Mouse (Mus musculus): ENCODE results near the gene Bad. TPM values are rescaled to one million over a fixed set of nuclear protein-coding genes. Genes with fewer than 3 reads are reported as not detected.
A peak's percentile ranks its signal among the peaks of the same experiment; 100 is the strongest.

The Bad gene
- polyA plus RNA-seq, 1 experiment from 2014 or later = 70.9 TPM

DNA sequence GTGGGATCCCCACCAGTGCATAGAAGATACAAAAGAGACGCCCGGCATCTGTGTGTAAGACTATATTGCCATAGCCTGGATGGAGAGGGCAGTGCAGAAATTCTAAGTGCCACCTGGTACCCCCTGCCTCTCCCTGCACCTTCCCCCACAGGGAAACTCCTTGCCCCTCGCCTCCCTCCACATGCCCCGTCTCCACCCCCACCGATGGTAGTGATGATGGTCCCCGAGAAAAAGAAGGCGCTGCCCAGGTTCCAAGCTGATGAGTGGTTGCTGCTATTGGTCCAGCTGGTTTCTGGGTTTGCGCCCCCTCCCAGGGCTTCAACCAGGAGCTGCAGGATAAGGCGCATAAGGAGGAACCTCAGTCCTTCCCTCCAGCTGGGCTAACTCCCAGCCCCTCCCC is 13.6 kb upstream of the Bad start:
- ATAC-seq (ENCODE audit: low FRiP score, low TSS enrichment) = no peak
- Histone ChIP-seq H3K4me1 (ENCODE audit: control insufficient read depth, insufficient read depth, low read length) (0 out of 2 replicates have a peak, but pooled peaks cover 3% of the 10 kb centered on the region), H3K36me3 (ENCODE audit: control insufficient read depth, insufficient read depth, low read length) (no peaks in the 10 kb centered on the region), H3K4me2 (replicated peaks; ENCODE audit: low read depth, low read length) (no peak overlapping the region), H3K4me3 (ENCODE audit: low read length) (no peak overlapping the region), H3K27me3 (ENCODE audit: control insufficient read depth, insufficient read depth, low read length) (peaks cover 78% of the 10 kb centered on the region), H3K9ac (ENCODE audit: low read depth, low read length) (no peak overlapping the region), H3K27ac (ENCODE audit: low read depth, low read length) (no peak overlapping the region), H3K9me3 (ENCODE audit: control insufficient read depth, low read length) (peaks cover 4% of the 10 kb centered on the region; the same call in 1 of the 2 replicates)
- WGBS = 15% methylated on average over 9 of the region's 9 CpGs

DNA sequence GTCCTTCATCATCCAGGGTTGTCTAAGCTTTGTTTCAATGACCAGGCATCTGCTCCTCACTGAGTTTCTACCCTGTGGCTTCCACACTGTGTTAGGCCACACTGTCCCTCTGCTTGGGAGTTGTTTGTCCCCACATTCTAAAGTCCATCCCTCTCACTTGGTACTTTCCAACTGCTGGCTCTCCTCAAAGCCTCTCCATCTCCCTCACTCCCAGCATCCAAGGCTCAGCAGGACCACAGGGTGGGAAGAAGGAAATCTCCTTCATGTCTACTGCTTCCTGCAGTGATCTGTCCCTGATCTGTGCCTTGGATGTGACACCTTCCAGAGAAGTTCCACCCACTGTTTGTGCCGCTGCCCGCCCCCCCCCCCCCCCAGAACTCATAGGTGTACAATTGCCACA is 10.7 kb upstream of the Bad start:
- H3K9ac ChIP-seq (ENCODE audit: low read depth, low read length) = no peak overlapping the region
- H3K36me3 ChIP-seq (ENCODE audit: control insufficient read depth, insufficient read depth, low read length) = no peaks in the 10 kb centered on the region
- peaks cover 83% of the 10 kb centered on the region for H3K27me3 ChIP-seq (ENCODE audit: control insufficient read depth, insufficient read depth, low read length)
- WGBS = 0% methylated on average over 2 of the region's 2 CpGs
- peaks cover 3% of the 10 kb centered on the region; the same call in 1 of the 2 replicates for H3K9me3 ChIP-seq (ENCODE audit: control insufficient read depth, low read length)
- H3K27ac ChIP-seq (ENCODE audit: low read depth, low read length) = no peak overlapping the region
- no peak for ATAC-seq (ENCODE audit: low FRiP score, low TSS enrichment)
- no peak overlapping the region for H3K4me3 ChIP-seq (ENCODE audit: low read length)
- H3K4me2 ChIP-seq (replicated peaks; ENCODE audit: low read depth, low read length) = no peak overlapping the region
- H3K4me1 ChIP-seq (ENCODE audit: control insufficient read depth, insufficient read depth, low read length) = peaks cover 10% of the 10 kb centered on the region

DNA sequence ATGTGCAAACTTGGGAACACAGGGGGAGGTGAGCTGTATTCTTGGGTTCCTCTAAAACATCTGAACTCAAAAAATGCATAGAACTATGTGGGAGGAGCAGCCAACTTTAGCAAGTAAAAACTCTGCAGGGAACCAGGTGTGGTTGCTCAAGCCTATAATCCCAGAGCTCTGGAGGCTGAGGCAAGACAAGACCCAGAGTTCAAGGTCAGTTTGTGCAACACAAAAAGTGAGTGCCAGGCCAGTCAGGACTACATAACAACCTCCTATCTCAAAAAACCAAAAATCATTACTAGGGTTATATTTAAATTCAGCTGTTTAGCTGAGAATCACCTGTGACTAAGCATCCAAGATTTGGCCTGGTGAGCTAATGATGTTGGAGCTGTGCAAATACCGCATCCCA is 9.6 kb upstream of the Bad start:
- Histone ChIP-seq H3K4me2 (replicated peaks; ENCODE audit: low read depth, low read length) (no peak overlapping the region), H3K9ac (ENCODE audit: low read depth, low read length) (no peak overlapping the region), H3K36me3 (ENCODE audit: control insufficient read depth, insufficient read depth, low read length) (no peaks in the 10 kb centered on the region), H3K9me3 (ENCODE audit: control insufficient read depth, low read length) (no peaks in the 10 kb centered on the region), H3K27me3 (ENCODE audit: control insufficient read depth, insufficient read depth, low read length) (peaks cover 75% of the 10 kb centered on the region), H3K4me3 (ENCODE audit: low read length) (no peak overlapping the region), H3K27ac (ENCODE audit: low read depth, low read length) (no peak overlapping the region), H3K4me1 (ENCODE audit: control insufficient read depth, insufficient read depth, low read length) (peaks cover 10% of the 10 kb centered on the region)
- WGBS = 58% methylated on average over 1 of the region's 1 CpGs
- no peak for ATAC-seq (ENCODE audit: low FRiP score, low TSS enrichment)

DNA sequence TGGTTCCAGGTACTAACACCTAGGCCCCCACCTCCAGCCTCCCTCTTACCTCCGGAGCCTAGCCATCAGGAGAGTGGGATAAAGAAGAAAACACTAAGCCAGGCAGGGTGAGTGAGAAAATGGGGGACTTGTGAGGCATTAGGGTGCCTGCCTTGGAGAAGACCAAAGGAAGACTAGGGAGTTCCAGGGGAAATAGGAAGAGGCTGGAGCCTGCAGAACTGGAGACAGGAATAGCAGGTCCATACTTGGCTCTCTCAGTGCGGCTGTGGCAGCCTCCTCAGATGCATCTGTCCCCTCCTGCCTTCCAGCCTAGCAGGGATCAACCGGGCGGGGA is 8.6 kb upstream of the Bad start:
- Histone ChIP-seq H3K36me3 (ENCODE audit: control insufficient read depth, insufficient read depth, low read length) (no peaks in the 10 kb centered on the region), H3K9ac (ENCODE audit: low read depth, low read length) (no peak overlapping the region), H3K27ac (ENCODE audit: low read depth, low read length) (no peak overlapping the region), H3K4me2 (replicated peaks; ENCODE audit: low read depth, low read length) (no peak overlapping the region), H3K4me3 (ENCODE audit: low read length) (peak overlapping the region; percentile 41), H3K4me1 (ENCODE audit: control insufficient read depth, insufficient read depth, low read length) (peaks cover 10% of the 10 kb centered on the region), H3K9me3 (ENCODE audit: control insufficient read depth, low read length) (no peaks in the 10 kb centered on the region), H3K27me3 (ENCODE audit: control insufficient read depth, insufficient read depth, low read length) (peaks cover 65% of the 10 kb centered on the region)
- no peak for ATAC-seq (ENCODE audit: low FRiP score, low TSS enrichment)
- WGBS = 30% methylated on average over 4 of the region's 4 CpGs

DNA sequence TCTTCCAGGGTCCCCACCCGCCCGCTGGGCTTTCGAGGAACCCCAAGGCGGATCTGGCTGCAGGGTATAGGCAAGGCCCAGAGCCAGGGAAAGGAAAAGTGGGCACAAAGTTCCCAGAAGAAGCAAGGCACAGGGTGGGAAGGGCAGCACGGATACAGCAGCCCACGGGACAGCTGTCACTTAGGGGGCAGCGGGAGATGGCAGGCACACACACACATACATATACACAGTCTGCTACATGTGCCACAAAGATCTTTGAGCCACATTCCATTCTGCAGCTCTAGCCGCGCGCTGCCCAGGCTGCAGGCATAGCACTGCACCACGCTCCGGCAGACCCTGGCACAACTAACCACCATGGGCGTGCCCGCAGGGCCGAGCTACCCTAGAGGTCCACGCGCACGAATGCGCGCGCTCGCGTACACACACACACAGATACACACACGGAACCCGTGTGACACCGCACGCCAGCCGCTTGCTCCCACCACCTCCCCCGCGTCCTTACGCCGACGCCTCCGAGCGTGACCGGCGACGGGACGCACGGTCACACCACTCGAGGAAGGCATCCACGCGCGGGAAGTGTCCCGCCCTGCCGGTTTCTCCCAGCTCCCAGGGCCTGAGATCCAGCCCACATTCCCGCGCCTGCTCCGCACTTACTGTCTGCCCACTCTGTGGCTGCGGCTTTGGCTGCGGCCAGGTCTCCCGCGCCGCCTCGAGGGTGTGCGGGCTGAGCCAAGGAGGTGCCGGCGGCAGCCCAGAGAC is 8.0 kb upstream of the Bad start:
- peak; percentile 15; the same call in 1 of the 2 replicates for ATAC-seq (ENCODE audit: low FRiP score, low TSS enrichment)
- H3K4me1 ChIP-seq (ENCODE audit: control insufficient read depth, insufficient read depth, low read length) = peaks cover 10% of the 10 kb centered on the region
- no peak overlapping the region for H3K27ac ChIP-seq (ENCODE audit: low read depth, low read length)
- peak overlapping the region; percentile 41 for H3K4me3 ChIP-seq (ENCODE audit: low read length)
- whole genome bisulfite sequencing = 2% methylated on average over 58 of the region's 58 CpGs
- no peaks in the 10 kb centered on the region for H3K36me3 ChIP-seq (ENCODE audit: control insufficient read depth, insufficient read depth, low read length)
- peaks cover 62% of the 10 kb centered on the region for H3K27me3 ChIP-seq (ENCODE audit: control insufficient read depth, insufficient read depth, low read length)
- peak overlapping the region; percentile 78 for H3K4me2 ChIP-seq (replicated peaks; ENCODE audit: low read depth, low read length)
- no peaks in the 10 kb centered on the region for H3K9me3 ChIP-seq (ENCODE audit: control insufficient read depth, low read length)
- peak overlapping the region; percentile 44 for H3K9ac ChIP-seq (ENCODE audit: low read depth, low read length)

DNA sequence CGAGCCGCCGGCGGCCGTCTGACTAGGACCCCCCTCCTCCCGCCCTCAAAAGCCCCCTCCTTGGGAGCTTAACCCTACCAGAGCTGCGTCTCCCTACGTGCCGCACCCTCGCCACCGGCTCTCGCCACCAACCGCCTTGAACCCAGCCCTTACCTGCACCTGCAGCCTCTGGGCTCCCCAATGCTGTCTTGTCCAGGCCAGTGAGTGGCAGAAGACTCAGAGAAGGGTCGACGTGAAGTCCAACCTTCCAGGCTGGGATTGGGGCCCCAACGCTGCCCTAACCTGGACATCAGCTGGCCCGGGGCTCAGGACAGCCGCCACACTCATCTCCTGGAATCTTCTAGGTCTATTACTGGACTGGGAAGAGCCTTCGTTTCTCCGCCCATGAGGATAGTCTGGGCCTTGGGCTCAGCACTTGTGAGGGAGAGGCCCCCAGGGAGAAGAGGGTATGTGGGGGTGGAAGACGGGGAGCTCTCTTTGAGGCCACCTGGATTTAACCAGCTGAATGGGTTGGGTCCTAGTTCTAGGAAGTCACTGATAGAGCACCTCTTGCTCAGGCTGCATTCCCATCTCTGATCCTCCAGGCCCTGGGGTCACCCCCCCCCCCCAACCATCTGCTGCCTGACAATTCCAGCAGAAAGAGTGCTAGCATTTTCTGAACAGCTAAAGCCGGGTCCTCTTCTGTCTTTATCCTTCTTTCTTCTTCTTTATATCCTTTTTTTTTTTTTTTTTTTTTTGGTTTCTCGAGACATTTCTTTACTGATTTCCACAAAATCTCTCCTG is 7.3 kb upstream of the Bad start, which contains the start of gene Kcnk4:
Gene Kcnk4, minus strand, starts transcription at position 321 of the 783 bp plus-strand sequence.
- ATAC-seq (ENCODE audit: low FRiP score, low TSS enrichment) = no peak
- Histone ChIP-seq H3K4me2 (replicated peaks; ENCODE audit: low read depth, low read length) (peak within 1 kb of the TSS; percentile 78), H3K4me3 (ENCODE audit: low read length) (peak within 1 kb of the TSS; percentile 41), H3K27me3 (ENCODE audit: control insufficient read depth, insufficient read depth, low read length) (peaks cover 62% of the 10 kb centered on the region), H3K9me3 (ENCODE audit: control insufficient read depth, low read length) (no peaks in the 10 kb centered on the region), H3K9ac (ENCODE audit: low read depth, low read length) (peak within 1 kb of the TSS; percentile 44), H3K27ac (ENCODE audit: low read depth, low read length) (no peak within 1 kb of the TSS), H3K4me1 (ENCODE audit: control insufficient read depth, insufficient read depth, low read length) (peaks cover 10% of the 10 kb centered on the region), H3K36me3 (ENCODE audit: control insufficient read depth, insufficient read depth, low read length) (no peaks in the 10 kb centered on the region)
- 11% methylated on average over 23 of the region's 23 CpGs for WGBS

DNA sequence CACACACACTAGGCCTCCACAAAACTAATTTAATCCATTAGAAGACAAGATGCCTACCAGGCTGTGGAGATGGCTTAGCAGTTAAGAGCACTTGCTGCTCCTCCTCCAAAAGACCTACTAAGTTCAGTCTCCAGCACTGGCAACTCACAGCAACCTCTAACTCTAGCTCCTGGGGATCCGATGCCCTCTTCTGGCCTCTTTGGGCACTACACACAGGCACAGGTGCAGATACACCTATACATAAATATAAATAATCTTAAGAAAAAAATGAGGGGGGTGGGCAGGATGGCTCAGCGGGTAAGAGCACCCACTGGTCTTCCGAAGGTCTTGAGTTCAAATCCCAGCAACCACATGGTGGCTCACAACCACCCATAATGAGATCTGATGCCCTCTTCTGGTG is 5.4 kb upstream of the Bad start:
- Histone ChIP-seq H3K27ac (ENCODE audit: low read depth, low read length) (no peak overlapping the region), H3K27me3 (ENCODE audit: control insufficient read depth, insufficient read depth, low read length) (peaks cover 49% of the 10 kb centered on the region)
- 25% methylated on average over 3 of the region's 3 CpGs for WGBS

DNA sequence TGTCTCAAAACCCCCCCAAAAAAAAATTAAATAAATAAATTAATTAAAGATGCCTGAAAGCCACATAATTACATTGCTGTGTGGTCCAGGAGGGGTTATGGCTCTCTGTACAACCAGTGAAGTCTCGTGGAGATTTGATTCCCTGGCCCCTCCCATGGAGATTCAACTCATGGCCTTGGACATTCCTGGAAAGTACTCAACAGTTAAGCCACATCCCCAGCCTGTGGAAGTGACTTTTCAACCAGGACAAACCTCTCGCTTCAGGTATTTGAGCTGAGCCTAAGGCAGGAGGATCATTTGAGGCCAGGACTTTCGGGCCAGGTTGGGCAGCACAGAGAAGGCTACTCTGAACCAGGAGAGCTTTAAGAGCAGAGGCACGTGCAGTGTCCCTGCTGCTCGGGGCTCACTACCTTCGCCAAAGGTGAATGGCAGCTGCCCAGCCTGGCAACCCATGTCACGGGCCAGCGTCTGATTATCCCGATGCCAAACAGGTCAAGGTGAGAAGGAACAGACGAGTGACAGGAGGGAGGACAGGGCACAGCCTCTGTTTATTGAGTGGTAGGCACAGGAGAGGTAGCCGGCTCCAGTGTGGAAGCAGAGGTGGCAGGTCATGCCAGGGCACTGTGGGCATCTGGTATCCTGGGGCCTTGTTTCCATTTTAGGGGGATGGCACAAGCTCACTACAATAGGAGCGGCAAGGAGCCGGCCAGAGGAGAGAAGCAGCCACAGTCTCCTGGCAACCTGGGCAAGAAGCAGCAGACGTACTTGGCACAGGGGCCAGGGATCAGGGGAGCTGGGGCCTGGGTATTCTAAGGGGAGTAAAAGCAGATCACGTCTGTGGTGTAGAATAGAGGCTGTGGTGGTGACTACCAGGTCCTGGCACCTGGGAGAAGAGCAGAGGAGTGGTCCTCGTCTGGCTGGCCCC is 3.9 kb upstream of the Bad start:
- no peak overlapping the region for H3K9ac ChIP-seq (ENCODE audit: low read depth, low read length)
- peaks cover 19% of the 10 kb centered on the region for H3K4me1 ChIP-seq (ENCODE audit: control insufficient read depth, insufficient read depth, low read length)
- no peak for ATAC-seq (ENCODE audit: low FRiP score, low TSS enrichment)
- no peak overlapping the region for H3K4me2 ChIP-seq (replicated peaks; ENCODE audit: low read depth, low read length)
- no peaks in the 10 kb centered on the region for H3K36me3 ChIP-seq (ENCODE audit: control insufficient read depth, insufficient read depth, low read length)
- no peak overlapping the region for H3K27ac ChIP-seq (ENCODE audit: low read depth, low read length)
- WGBS = 79% methylated on average over 16 of the region's 16 CpGs
- no peak overlapping the region for H3K4me3 ChIP-seq (ENCODE audit: low read length)
- H3K9me3 ChIP-seq (ENCODE audit: control insufficient read depth, low read length) = no peaks in the 10 kb centered on the region
- H3K27me3 ChIP-seq (ENCODE audit: control insufficient read depth, insufficient read depth, low read length) = peaks cover 34% of the 10 kb centered on the region

More for the DNA sequence above, 5.4 kb upstream of the Bad start:
- Histone ChIP-seq H3K4me1 (ENCODE audit: control insufficient read depth, insufficient read depth, low read length) (peaks cover 19% of the 10 kb centered on the region), H3K4me2 (replicated peaks; ENCODE audit: low read depth, low read length) (no peak overlapping the region), H3K9ac (ENCODE audit: low read depth, low read length) (no peak overlapping the region), H3K4me3 (ENCODE audit: low read length) (no peak overlapping the region), H3K9me3 (ENCODE audit: control insufficient read depth, low read length) (no peaks in the 10 kb centered on the region), H3K36me3 (ENCODE audit: control insufficient read depth, insufficient read depth, low read length) (no peaks in the 10 kb centered on the region)
- ATAC-seq (ENCODE audit: low FRiP score, low TSS enrichment) = no peak
